Mouse (Mus musculus) C2C12 (cell line): ENCODE measurements around the gene Capn8. TPM values are rescaled to one million over a fixed set of nuclear protein-coding genes. Genes with fewer than 3 reads are reported as not detected.

Source experiments
- H3K27me3 ChIP-seq: one replicate; pipeline ENCODE4 v1.6.1; 2011; ENCODE audit not compliant: control insufficient read depth, insufficient read depth, insufficient read length
- H3K36me3 ChIP-seq: one replicate; pipeline ENCODE4 v1.6.1; 2011; ENCODE audit not compliant: control insufficient read depth, insufficient read depth
- H3K4me3 ChIP-seq: one replicate; pipeline ENCODE4 v1.5.1; 2011; ENCODE audit warnings: mild to moderate bottlenecking, control low read depth; ENCODE audit not compliant: poor library complexity, insufficient read depth, severe bottlenecking
- H3K79me2 ChIP-seq: one replicate; pipeline ENCODE4 v1.6.1; 2011; ENCODE audit not compliant: control insufficient read depth, insufficient read depth
- H3K79me3 ChIP-seq: one replicate; pipeline ENCODE4 v1.6.1; 2011; ENCODE audit warnings: low read depth, control low read depth
- H3ac ChIP-seq: one replicate; pipeline ENCODE3; 2011; ENCODE audit warnings: low read depth; ENCODE audit not compliant: control insufficient read depth, insufficient read length
- CEBPB ChIP-seq: IDR thresholded peaks from one replicate; pipeline ENCODE4 v1.6.1; 2011; ENCODE audit warnings: low read depth, mild to moderate bottlenecking, control low read depth, moderate library complexity
- CTCF ChIP-seq: IDR thresholded peaks from one replicate; pipeline ENCODE4 v1.5.1; 2011; ENCODE audit not compliant: control insufficient read depth, insufficient read depth, insufficient read length
- FOSL1 ChIP-seq: IDR thresholded peaks from one replicate; pipeline ENCODE4 v1.8.0; 2011; ENCODE audit warnings: mild to moderate bottlenecking, low read length; ENCODE audit not compliant: poor library complexity, insufficient read depth, severe bottlenecking
- MAX ChIP-seq: IDR thresholded peaks from one replicate; pipeline ENCODE4 v1.6.1; 2011; ENCODE audit warnings: mild to moderate bottlenecking, control low read depth
- MYOD1 ChIP-seq: IDR thresholded peaks from one replicate; pipeline ENCODE4 v1.6.1; 2011; ENCODE audit warnings: low read depth; ENCODE audit not compliant: control insufficient read depth, insufficient read length
- MYOG ChIP-seq: IDR thresholded peaks from one replicate; pipeline ENCODE4 v1.6.1; 2011; ENCODE audit not compliant: control insufficient read depth, insufficient read length; ENCODE audit errors: extremely low read depth
- USF1 ChIP-seq: IDR thresholded peaks from one replicate; pipeline ENCODE4 v1.6.1; 2011; ENCODE audit warnings: low read depth, mild to moderate bottlenecking, control low read depth, moderate library complexity
- polyA plus RNA-seq: library from polyadenylated mRNA; unstranded; fragments of >200 nt; fragmentation: generic; extraction: Trizol; gene quantifications from one replicate; pipeline ENCODE4 v1.2.1, GENCODE M21; 2012; ENCODE audit warnings: missing spikeins

Capn8 gene
- polyA plus RNA-seq, 1 experiment: not detected

DNA sequence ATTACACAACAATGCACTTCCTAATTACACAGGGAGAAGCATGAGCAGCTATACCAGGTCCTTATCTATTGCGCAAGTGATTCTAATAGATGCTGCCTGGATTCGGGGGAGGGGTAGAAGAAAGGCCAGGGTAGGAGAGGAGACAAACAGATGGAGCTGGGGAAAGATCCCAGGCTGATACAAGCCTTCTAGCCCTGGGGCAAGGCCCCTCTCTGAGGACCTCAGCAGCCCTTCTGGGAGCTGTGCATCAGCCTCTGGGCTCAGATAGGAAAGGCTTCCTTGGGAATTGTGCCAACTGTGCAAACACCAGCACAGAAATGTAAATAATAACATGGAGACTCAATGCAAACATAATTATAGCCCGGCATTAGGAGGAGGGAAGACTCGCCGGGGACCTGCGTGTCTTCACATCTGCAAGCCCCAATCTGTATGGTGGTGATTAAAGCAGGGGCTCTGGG, 80.4 kb downstream of the Capn8 start:
- Histone ChIP-seq H3K27me3 (peaks cover 26% of the 10 kb centered on the region), H3ac (no peak overlapping the region), H3K4me3 (no peak overlapping the region), H3K79me2 (no peaks in the 10 kb centered on the region), H3K79me3 (no peaks in the 10 kb centered on the region), H3K36me3 (no peaks in the 10 kb centered on the region)
- TF ChIP-seq MYOD1 (no peak), CEBPB (peak; percentile 57)

- no peaks in the 10 kb centered on the region for H3K36me3 ChIP-seq
- no peaks in the 10 kb centered on the region for H3K79me3 ChIP-seq
- H3K27me3 ChIP-seq: peaks cover 29% of the 10 kb centered on the region
- H3K79me2 ChIP-seq: no peaks in the 10 kb centered on the region
- no peak overlapping the region for H3K4me3 ChIP-seq
- no peak overlapping the region for H3ac ChIP-seq
- TF ChIP-seq USF1 (no peak), MYOG (no peak), MYOD1 (no peak), MAX (no peak), CEBPB (no peak), FOSL1 (no peak), CTCF (no peak)
Observed at GRCm38 (mm10) chr1:182646796-182647195, 82.0 kb downstream of the Capn8 start.

DNA sequence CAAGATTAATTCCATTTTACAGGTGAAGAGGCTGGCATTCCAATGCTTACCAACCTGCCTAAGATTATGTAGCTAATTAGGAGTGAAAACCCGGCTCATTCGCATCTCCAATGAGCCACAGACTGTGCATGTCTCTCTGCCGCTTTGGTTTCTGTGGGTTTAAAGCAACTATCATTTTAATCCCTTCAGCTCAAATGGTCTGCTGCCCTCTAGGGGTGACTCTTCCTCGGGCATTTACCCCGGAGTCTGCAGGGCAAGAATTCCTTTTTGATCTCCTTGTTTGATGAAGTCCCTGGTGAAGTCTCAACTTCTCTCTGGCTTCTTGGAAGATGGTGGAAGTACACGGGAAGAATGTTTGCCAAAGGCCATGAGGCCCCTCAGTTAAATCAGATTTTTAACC, 93.0 kb downstream of the Capn8 start:
- Histone ChIP-seq H3K79me2 (no peaks in the 10 kb centered on the region), H3K36me3 (no peaks in the 10 kb centered on the region), H3K27me3 (no peaks in the 10 kb centered on the region), H3ac (no peak overlapping the region), H3K79me3 (no peaks in the 10 kb centered on the region), H3K4me3 (no peak overlapping the region)
- no peak for TF ChIP-seq MYOD1
- TF ChIP-seq FOSL1: no peak
- TF ChIP-seq CEBPB: no peak
- no peak for TF ChIP-seq MYOG
- no peak for TF ChIP-seq CTCF
- no peak for TF ChIP-seq MAX

DNA sequence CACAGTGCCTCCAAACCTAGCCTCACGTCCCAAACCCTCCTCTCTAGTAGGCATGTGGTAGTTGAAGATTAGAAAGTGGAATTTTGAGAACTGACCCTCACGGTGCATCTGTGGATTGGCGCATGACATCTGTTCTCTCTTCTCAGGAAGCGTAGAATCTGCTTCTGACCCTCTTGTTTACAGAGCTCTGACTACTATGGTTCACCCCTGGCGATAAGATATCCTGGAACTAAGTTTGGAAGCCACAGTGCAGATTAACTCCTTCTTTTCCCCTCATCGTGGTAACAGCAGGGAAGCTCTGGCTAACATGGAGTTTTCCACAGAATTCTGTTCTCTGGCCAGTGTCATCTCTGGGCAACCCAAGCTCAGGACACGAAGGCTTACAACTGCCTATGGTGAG, 95.6 kb downstream of the Capn8 start:
- H3K4me3 ChIP-seq: no peak overlapping the region

DNA sequence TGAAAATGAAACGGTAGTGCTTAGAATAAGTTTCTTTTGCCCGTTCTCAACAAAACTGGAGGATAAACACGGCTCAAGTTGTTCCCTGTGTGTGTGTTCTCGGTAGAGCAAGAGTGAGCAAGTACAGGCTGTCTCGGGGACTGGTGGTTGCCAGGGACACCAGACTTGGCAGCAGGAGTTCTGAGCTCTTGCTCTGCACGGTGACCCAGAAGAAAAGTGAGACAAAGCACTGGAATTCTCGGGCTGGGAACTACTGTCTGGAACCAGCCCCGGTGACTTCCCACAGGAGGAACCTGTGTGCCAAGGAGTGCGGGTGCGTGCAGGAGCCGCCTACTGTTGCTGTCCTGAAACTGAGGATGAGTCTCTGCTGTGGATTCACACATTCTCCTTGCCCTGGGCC, 98.9 kb downstream of the Capn8 start:
- no peaks in the 10 kb centered on the region for H3K79me2 ChIP-seq
- H3ac ChIP-seq: no peak overlapping the region
- H3K79me3 ChIP-seq: no peaks in the 10 kb centered on the region
- TF ChIP-seq FOSL1 (no peak), MAX (no peak), USF1 (no peak), MYOG (no peak), MYOD1 (no peak), CEBPB (no peak)
- H3K36me3 ChIP-seq: no peaks in the 10 kb centered on the region
- no peak overlapping the region for H3K4me3 ChIP-seq
- H3K27me3 ChIP-seq: peaks cover 15% of the 10 kb centered on the region

More for the DNA sequence above, 95.6 kb downstream of the Capn8 start:
- H3K27me3 ChIP-seq: peaks cover 14% of the 10 kb centered on the region
- no peaks in the 10 kb centered on the region for H3K36me3 ChIP-seq
- TF ChIP-seq CTCF (no peak), MYOG (no peak), MAX (no peak), MYOD1 (no peak), CEBPB (no peak), FOSL1 (no peak), USF1 (no peak)
- no peak overlapping the region for H3ac ChIP-seq
- H3K79me3 ChIP-seq: no peaks in the 10 kb centered on the region
- no peaks in the 10 kb centered on the region for H3K79me2 ChIP-seq

DNA sequence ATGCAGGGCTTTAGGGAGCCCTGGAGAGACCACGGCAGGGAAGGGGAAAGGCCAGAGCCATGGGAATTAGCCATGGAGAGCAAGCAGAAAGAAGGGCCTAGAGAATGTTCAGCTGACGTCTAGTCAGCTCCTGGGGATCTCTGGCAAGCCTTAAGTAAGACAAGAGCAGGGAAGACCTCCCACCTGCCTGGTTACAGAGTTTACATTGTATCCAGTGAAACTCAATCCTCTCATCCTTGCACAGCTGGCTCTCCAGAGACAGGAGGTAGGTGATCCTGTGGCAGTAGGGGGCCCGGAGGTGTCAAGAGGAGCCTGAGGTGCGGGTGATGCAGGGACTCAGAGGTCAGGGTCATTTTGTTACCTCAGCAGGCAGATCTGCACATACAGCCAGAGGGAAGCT, 100.0 kb downstream of the Capn8 start:
- TF ChIP-seq MYOG (no peak), FOSL1 (no peak), MAX (no peak), MYOD1 (no peak), USF1 (no peak), CEBPB (no peak)
- H3K79me3 ChIP-seq: no peaks in the 10 kb centered on the region
- no peaks in the 10 kb centered on the region for H3K79me2 ChIP-seq
- H3K4me3 ChIP-seq: no peak overlapping the region
- peaks cover 15% of the 10 kb centered on the region for H3K27me3 ChIP-seq
- no peaks in the 10 kb centered on the region for H3K36me3 ChIP-seq
- no peak overlapping the region for H3ac ChIP-seq
